Mouse (Mus musculus) bone marrow, adult 2 months (tissue): ENCODE measurements around the gene Txndc2. TPM values are rescaled to one million over a fixed set of nuclear protein-coding genes. Genes with fewer than 3 reads are reported as not detected.
A peak's percentile ranks its signal among the peaks of the same experiment; 100 is the strongest.

Experiments
- H3K27ac ChIP-seq: fragments of 200-500 bp; 2 replicates; pipeline ENCODE4 v1.5.1; 2012; ENCODE audit warnings: low read depth, mild to moderate bottlenecking, control low read depth, inconsistent platforms, low read length; ENCODE audit not compliant: control insufficient read depth, poor library complexity, insufficient read depth
- H3K4me1 ChIP-seq: fragments of 200-500 bp; 2 replicates; pipeline ENCODE4 v1.6.1; 2011; ENCODE audit warnings: low read length; ENCODE audit not compliant: control insufficient read depth, insufficient read depth
- H3K4me3 ChIP-seq: fragments of 200-500 bp; replicated peaks from 2 replicates; pipeline ENCODE3; 2011; ENCODE audit warnings: mild to moderate bottlenecking, low read depth, low read length, control low read depth; ENCODE audit not compliant: control insufficient read depth
- CTCF ChIP-seq: fragments of 200-500 bp; IDR thresholded peaks from 2 replicates; pipeline ENCODE4 v1.5.1; 2011; ENCODE audit warnings: low read length, control low read depth; ENCODE audit not compliant: control insufficient read depth, insufficient read depth
- POLR2A ChIP-seq: fragments of 200-500 bp; IDR thresholded peaks from 2 replicates; pipeline ENCODE4 v1.6.1; 2011; ENCODE audit warnings: low read depth, mild to moderate bottlenecking, control low read depth, low read length, borderline replicate concordance; ENCODE audit not compliant: control insufficient read depth
- WGBS: fragments of 180-500 bp; shearing (Covaris S2); methylation state at CpG from one replicate; pipeline ENCODE4 v1.1.7; 2018; 5-methylcytosine and 5-hydroxymethylcytosine counted together
- polyA plus RNA-seq: library from polyadenylated mRNA; stranded (reverse); fragments of >200 nt; gene quantifications from 2 replicates; pipeline ENCODE4 v1.2.4, GENCODE M21; 2011; ENCODE audit warnings: low replicate concordance; ENCODE audit not compliant: missing spikeins, insufficient read depth, insufficient read length

Txndc2 gene
- polyA plus RNA-seq, 1 experiment = not detected

- 90% methylated on average over 8 of the region's 8 CpGs for WGBS
- H3K4me1 ChIP-seq = peaks cover 4% of the 10 kb centered on the region
- no peak overlapping the region for H3K27ac ChIP-seq
- no peak for TF ChIP-seq POLR2A
- TF ChIP-seq CTCF = no peak
- H3K4me3 ChIP-seq = no peak overlapping the region
Measured at GRCm38 (mm10) chr17:65676536-65676935, 34.6 kb upstream of the Txndc2 start.

GRCm38 (mm10) chr17:65675985-65676384 lies 34.0 kb upstream of the Txndc2 start:
- TF ChIP-seq CTCF (no peak), POLR2A (no peak)
- no peak overlapping the region for H3K4me3 ChIP-seq
- H3K4me1 ChIP-seq = peaks cover 3% of the 10 kb centered on the region
- no peak overlapping the region for H3K27ac ChIP-seq
- 77% methylated on average over 3 of the region's 3 CpGs for WGBS

- H3K4me3 ChIP-seq = no peak overlapping the region
- peak overlapping the region; percentile 29; the same call in 1 of the 2 replicates for H3K27ac ChIP-seq
- 6% methylated on average over 1 of the region's 1 CpGs for WGBS
- TF ChIP-seq CTCF (no peak), POLR2A (no peak)
- peaks cover 1% of the 10 kb centered on the region; the same call in 1 of the 2 replicates for H3K4me1 ChIP-seq
Measured at GRCm38 (mm10) chr17:65674710-65675171, 32.8 kb upstream of the Txndc2 start.

GRCm38 (mm10) chr17:65672926-65673325 lies 31.0 kb upstream of the Txndc2 start:
- TF ChIP-seq POLR2A (no peak), CTCF (no peak)
- Histone ChIP-seq H3K4me3 (no peak overlapping the region), H3K4me1 (peaks cover 1% of the 10 kb centered on the region; the same call in 1 of the 2 replicates), H3K27ac (no peak overlapping the region)
- WGBS = 84% methylated on average over 7 of the region's 7 CpGs

GRCm38 (mm10) chr17:65669061-65669460 lies 27.1 kb upstream of the Txndc2 start:
- Histone ChIP-seq H3K4me3 (no peak overlapping the region), H3K4me1 (0 out of 2 replicates have a peak, but pooled peaks cover 1% of the 10 kb centered on the region), H3K27ac (no peak overlapping the region)
- TF ChIP-seq POLR2A (no peak), CTCF (no peak)
- WGBS = 86% methylated on average over 4 of the region's 4 CpGs

GRCm38 (mm10) chr17:65667792-65668191 lies 25.8 kb upstream of the Txndc2 start:
- Histone ChIP-seq H3K27ac (no peak overlapping the region), H3K4me3 (no peak overlapping the region), H3K4me1 (peaks cover 1% of the 10 kb centered on the region)
- 90% methylated on average over 14 of the region's 14 CpGs for WGBS
- TF ChIP-seq CTCF (no peak), POLR2A (no peak)

GRCm38 (mm10) chr17:65666388-65667161 lies 24.6 kb upstream of the Txndc2 start:
- 75% methylated on average over 17 of the region's 17 CpGs for WGBS
- TF ChIP-seq POLR2A = no peak
- no peak for TF ChIP-seq CTCF
- Histone ChIP-seq H3K4me1 (peaks cover 2% of the 10 kb centered on the region), H3K4me3 (no peak overlapping the region), H3K27ac (no peak overlapping the region)

- WGBS = 83% methylated on average over 12 of the region's 12 CpGs
- H3K27ac ChIP-seq = no peak overlapping the region
- H3K4me3 ChIP-seq = no peak overlapping the region
- no peak for TF ChIP-seq CTCF
- TF ChIP-seq POLR2A = no peak
- H3K4me1 ChIP-seq = peaks cover 2% of the 10 kb centered on the region
Measured at GRCm38 (mm10) chr17:65665786-65666387, 23.9 kb upstream of the Txndc2 start.
